Mouse (Mus musculus): ENCODE measurements around the gene Gm21964.

DNA sequence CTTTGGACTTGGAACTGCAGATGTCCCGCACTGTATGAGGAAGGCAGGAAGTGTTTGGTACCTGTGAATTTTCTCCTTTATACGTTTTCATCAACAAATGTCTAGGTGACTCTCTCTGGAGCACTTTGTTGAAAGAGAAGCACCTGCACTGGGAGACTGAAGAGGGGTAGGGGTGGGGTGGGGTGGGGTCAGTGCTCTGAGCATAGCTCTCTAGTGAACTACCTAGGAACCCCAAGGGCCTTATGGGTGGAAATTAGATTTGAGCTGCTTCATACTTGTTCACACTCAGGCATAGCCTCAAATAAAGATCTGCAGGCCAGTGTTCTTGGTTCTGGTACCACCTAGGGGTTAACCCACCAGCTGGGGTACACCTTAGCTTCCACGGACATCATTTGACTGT lies 1.6 kb downstream of the Gm21964 start, which contains the start of gene Gm17720:
- TF ChIP-seq POLR2A (IDR thresholded peaks at IDR 0.05; ENCODE audit: insufficient read depth, low read length) (no peak), CTCF (IDR thresholded peaks at IDR 0.05; ENCODE audit: low read depth, low read length) (no peak), EP300 (IDR thresholded peaks at IDR 0.05; ENCODE audit: insufficient read depth, low read depth, low read length) (no peak)

Measured in ES-Bruce4 (cell line).